Mouse (Mus musculus) heart, embryonic 10.5 days (tissue): ENCODE results near the gene Mob3a. TPM values are rescaled to one million over a fixed set of nuclear protein-coding genes. Genes with fewer than 3 reads are reported as not detected.

Source experiments
- DNase-seq: peaks from one replicate; pipeline ENCODE4 v3.0.0-alpha.2; 2017; ENCODE audit warnings: low spot score
- H3K27ac ChIP-seq: fragments of 300-500 bp; sonication (generic); 2 replicates; pipeline ENCODE4 v1.5.1; 2016; ENCODE audit warnings: mild to moderate bottlenecking
- H3K27me3 ChIP-seq: fragments of 300-500 bp; sonication (generic); 2 replicates; pipeline ENCODE4 v1.6.1; 2016; ENCODE audit warnings: mild to moderate bottlenecking; ENCODE audit not compliant: poor library complexity, insufficient read depth, severe bottlenecking
- H3K36me3 ChIP-seq: fragments of 300-500 bp; sonication (generic); 2 replicates; pipeline ENCODE4 v1.6.1; 2016; ENCODE audit warnings: mild to moderate bottlenecking, moderate library complexity
- H3K4me1 ChIP-seq: fragments of 300-500 bp; sonication (generic); 2 replicates; pipeline ENCODE4 v1.6.1; 2016; ENCODE audit warnings: mild to moderate bottlenecking
- H3K4me3 ChIP-seq: fragments of 300-500 bp; sonication (generic); 2 replicates; pipeline ENCODE4 v1.5.1; 2016; ENCODE audit warnings: mild to moderate bottlenecking, moderate library complexity
- H3K9me3 ChIP-seq: fragments of 300-500 bp; sonication (generic); 2 replicates; pipeline ENCODE4 v1.6.1; 2016; ENCODE audit warnings: mild to moderate bottlenecking, moderate library complexity
- WGBS: fragments of 180-500 bp; shearing (Covaris S2); methylation state at CpG from one replicate; pipeline ENCODE4 v1.1.7; 2016; 5-methylcytosine and 5-hydroxymethylcytosine counted together
- polyA plus RNA-seq: library from polyadenylated mRNA; unstranded; fragments of >200 nt; fragmentation: Nextera tagmentation; extraction: Ambion mirVana; gene quantifications from 2 replicates; pipeline ENCODE4 v1.2.1, GENCODE M21; 2016

Gene Mob3a
- polyA plus RNA-seq, 1 experiment from 2014 or later = 56.8 TPM

GRCm38 (mm10) chr10:80663485-80664196 is 38.1 kb downstream of the Mob3a start:
- WGBS = 22% methylated on average over 5 of the region's 5 CpGs
- H3K4me3 ChIP-seq = no peak overlapping the region
- H3K4me1 ChIP-seq = peaks cover 49% of the 10 kb centered on the region
- peaks cover 29% of the 10 kb centered on the region for H3K36me3 ChIP-seq
- no peak for DNase-seq
- H3K27ac ChIP-seq = peak overlapping the region; percentile 19
- H3K9me3 ChIP-seq = no peaks in the 10 kb centered on the region
- H3K27me3 ChIP-seq = no peaks in the 10 kb centered on the region

- no peak for DNase-seq
- WGBS = 36% methylated on average over 5 of the region's 5 CpGs
- Histone ChIP-seq H3K4me3 (no peak overlapping the region), H3K27me3 (no peaks in the 10 kb centered on the region), H3K36me3 (peaks cover 4% of the 10 kb centered on the region), H3K4me1 (peaks cover 50% of the 10 kb centered on the region), H3K27ac (no peak overlapping the region), H3K9me3 (no peaks in the 10 kb centered on the region)
Observed at GRCm38 (mm10) chr10:80661149-80661548, 40.6 kb downstream of the Mob3a start.

- no peaks in the 10 kb centered on the region for H3K27me3 ChIP-seq
- no peaks in the 10 kb centered on the region for H3K9me3 ChIP-seq
- WGBS = 16% methylated on average over 10 of the region's 10 CpGs
- H3K4me3 ChIP-seq = peak overlapping the region; percentile 22; the same call in 1 of the 2 replicates
- DNase-seq = no peak
- H3K4me1 ChIP-seq = peaks cover 49% of the 10 kb centered on the region
- peak overlapping the region; percentile 64 for H3K27ac ChIP-seq
- H3K36me3 ChIP-seq = no peaks in the 10 kb centered on the region
Observed at GRCm38 (mm10) chr10:80659213-80659612, 42.6 kb downstream of the Mob3a start.

GRCm38 (mm10) chr10:80658841-80659202 is 43.0 kb downstream of the Mob3a start:
- Histone ChIP-seq H3K4me1 (peaks cover 48% of the 10 kb centered on the region), H3K4me3 (peak overlapping the region; percentile 22; the same call in 1 of the 2 replicates), H3K27me3 (no peaks in the 10 kb centered on the region), H3K27ac (peak overlapping the region; percentile 64), H3K36me3 (no peaks in the 10 kb centered on the region), H3K9me3 (no peaks in the 10 kb centered on the region)
- WGBS = 61% methylated on average over 4 of the region's 4 CpGs
- no peak for DNase-seq

GRCm38 (mm10) chr10:80658194-80658840 is 43.5 kb downstream of the Mob3a start:
- peak overlapping the region; percentile 64; the same call in 1 of the 2 replicates for H3K27ac ChIP-seq

GRCm38 (mm10) chr10:80656863-80657623 is 44.7 kb downstream of the Mob3a start, which contains the start of gene Btbd2:
Btbd2 (minus strand) TSS chr10:80657071.
- WGBS = 19% methylated on average over 15 of the region's 15 CpGs
- H3K9me3 ChIP-seq = no peaks in the 10 kb centered on the region
- H3K27ac ChIP-seq = peak within 1 kb of the TSS; percentile 96
- peaks cover 3% of the 10 kb centered on the region; the same call in 1 of the 2 replicates for H3K36me3 ChIP-seq
- H3K4me1 ChIP-seq = peaks cover 44% of the 10 kb centered on the region
- peak within 1 kb of the TSS; percentile 79 for H3K4me3 ChIP-seq
- H3K27me3 ChIP-seq = no peaks in the 10 kb centered on the region
- DNase-seq = no peak

More at GRCm38 (mm10) chr10:80658194-80658840, 43.5 kb downstream of the Mob3a start:
- Histone ChIP-seq H3K4me3 (no peak overlapping the region), H3K36me3 (no peaks in the 10 kb centered on the region), H3K4me1 (peaks cover 44% of the 10 kb centered on the region), H3K27me3 (no peaks in the 10 kb centered on the region), H3K9me3 (no peaks in the 10 kb centered on the region)
- WGBS = 83% methylated on average over 14 of the region's 14 CpGs
- DNase-seq = no peak

GRCm38 (mm10) chr10:80656130-80656862 is 45.5 kb downstream of the Mob3a start:
- DNase-seq = peak; percentile 98

GRCm38 (mm10) chr10:80655406-80656129 is 46.2 kb downstream of the Mob3a start:
- Histone ChIP-seq H3K4me1 (peaks cover 45% of the 10 kb centered on the region), H3K27me3 (no peaks in the 10 kb centered on the region), H3K4me3 (peak overlapping the region; percentile 79), H3K36me3 (peaks cover 7% of the 10 kb centered on the region; the same call in 1 of the 2 replicates), H3K9me3 (no peaks in the 10 kb centered on the region), H3K27ac (peak overlapping the region; percentile 96)
- no peak for DNase-seq
- WGBS = 4% methylated on average over 12 of the region's 12 CpGs

More at GRCm38 (mm10) chr10:80656130-80656862, 45.5 kb downstream of the Mob3a start:
- Histone ChIP-seq H3K36me3 (peaks cover 5% of the 10 kb centered on the region; the same call in 1 of the 2 replicates), H3K27me3 (no peaks in the 10 kb centered on the region), H3K4me1 (peaks cover 44% of the 10 kb centered on the region), H3K4me3 (peak overlapping the region; percentile 79), H3K27ac (peak overlapping the region; percentile 96), H3K9me3 (no peaks in the 10 kb centered on the region)
- 1% methylated on average over 72 of the region's 72 CpGs for WGBS

GRCm38 (mm10) chr10:80654866-80655265 is 46.9 kb downstream of the Mob3a start:
- 88% methylated on average over 6 of the region's 6 CpGs for WGBS
- H3K27ac ChIP-seq = no peak overlapping the region
- H3K36me3 ChIP-seq = peaks cover 7% of the 10 kb centered on the region; the same call in 1 of the 2 replicates
- DNase-seq = no peak
- no peaks in the 10 kb centered on the region for H3K9me3 ChIP-seq
- H3K4me1 ChIP-seq = peaks cover 49% of the 10 kb centered on the region
- no peaks in the 10 kb centered on the region for H3K27me3 ChIP-seq
- H3K4me3 ChIP-seq = peak overlapping the region; percentile 79

GRCm38 (mm10) chr10:80653156-80653720 is 48.5 kb downstream of the Mob3a start:
- H3K4me3 ChIP-seq = no peak overlapping the region
- H3K4me1 ChIP-seq = peaks cover 51% of the 10 kb centered on the region
- H3K9me3 ChIP-seq = no peaks in the 10 kb centered on the region
- no peak overlapping the region for H3K27ac ChIP-seq
- H3K36me3 ChIP-seq = peaks cover 21% of the 10 kb centered on the region
- whole genome bisulfite sequencing = 83% methylated on average over 6 of the region's 6 CpGs
- DNase-seq = no peak
- no peaks in the 10 kb centered on the region for H3K27me3 ChIP-seq

- Histone ChIP-seq H3K27me3 (no peaks in the 10 kb centered on the region), H3K4me3 (no peak overlapping the region), H3K9me3 (no peaks in the 10 kb centered on the region), H3K36me3 (peaks cover 49% of the 10 kb centered on the region), H3K27ac (no peak overlapping the region), H3K4me1 (peaks cover 35% of the 10 kb centered on the region)
- WGBS = 76% methylated on average over 10 of the region's 10 CpGs
- no peak for DNase-seq
Observed at GRCm38 (mm10) chr10:80650392-80650791, 51.4 kb downstream of the Mob3a start.
